Mouse (Mus musculus): ENCODE measurements around the gene Ntmt1. TPM values are rescaled to one million over a fixed set of nuclear protein-coding genes. Genes with fewer than 3 reads are reported as not detected.

Ntmt1 gene
- polyA plus RNA-seq, 1 experiment from 2014 or later: 80.0 TPM

- WGBS: 69% methylated on average over 8 of the region's 8 CpGs
- H3K4me3 ChIP-seq (replicated peaks; ENCODE audit: low read length): peak overlapping the region; percentile 56
Measured at GRCm38 (mm10) chr2:30846236-30846635, 38.6 kb downstream of the Ntmt1 start.

GRCm38 (mm10) chr2:30846723-30847122 lies 39.1 kb downstream of the Ntmt1 start:
- no peak for ATAC-seq (ENCODE audit: insufficient read depth, low FRiP score)
- H3K9ac ChIP-seq (ENCODE audit: low read length): no peak overlapping the region
- no peaks in the 10 kb centered on the region for H3K9me3 ChIP-seq (replicated peaks; ENCODE audit: control insufficient read depth, low read length)
- 24% methylated on average over 6 of the region's 6 CpGs for WGBS
- H3K4me2 ChIP-seq (ENCODE audit: low read depth, low read length): no peak overlapping the region
- H3K4me1 ChIP-seq (ENCODE audit: control insufficient read depth, insufficient read depth, low read length): 0 out of 2 replicates have a peak, but pooled peaks cover 2% of the 10 kb centered on the region
- H3K36me3 ChIP-seq (ENCODE audit: control insufficient read depth, insufficient read depth, low read length): no peaks in the 10 kb centered on the region
- H3K27me3 ChIP-seq (ENCODE audit: control insufficient read depth, insufficient read depth, low read length): peaks cover 14% of the 10 kb centered on the region
- no peak overlapping the region for H3K4me3 ChIP-seq (replicated peaks; ENCODE audit: low read length)
- H3K27ac ChIP-seq (ENCODE audit: low read length): no peak overlapping the region

More at GRCm38 (mm10) chr2:30846236-30846635, 38.6 kb downstream of the Ntmt1 start:
- no peaks in the 10 kb centered on the region for H3K36me3 ChIP-seq (ENCODE audit: control insufficient read depth, insufficient read depth, low read length)
- H3K4me1 ChIP-seq (ENCODE audit: control insufficient read depth, insufficient read depth, low read length): 0 out of 2 replicates have a peak, but pooled peaks cover 2% of the 10 kb centered on the region
- H3K27me3 ChIP-seq (ENCODE audit: control insufficient read depth, insufficient read depth, low read length): peaks cover 14% of the 10 kb centered on the region
- no peak overlapping the region for H3K27ac ChIP-seq (ENCODE audit: low read length)
- peak overlapping the region; percentile 77; the same call in 1 of the 2 replicates for H3K9ac ChIP-seq (ENCODE audit: low read length)
- H3K9me3 ChIP-seq (replicated peaks; ENCODE audit: control insufficient read depth, low read length): no peaks in the 10 kb centered on the region
- peak overlapping the region; percentile 87 for H3K4me2 ChIP-seq (ENCODE audit: low read depth, low read length)
- no peak for ATAC-seq (ENCODE audit: insufficient read depth, low FRiP score)

- Histone ChIP-seq H3K4me2 (ENCODE audit: low read depth, low read length) (no peak overlapping the region), H3K4me1 (ENCODE audit: control insufficient read depth, insufficient read depth, low read length) (peaks cover 10% of the 10 kb centered on the region; the same call in 1 of the 2 replicates), H3K4me3 (replicated peaks; ENCODE audit: low read length) (no peak overlapping the region), H3K9me3 (replicated peaks; ENCODE audit: control insufficient read depth, low read length) (no peaks in the 10 kb centered on the region), H3K36me3 (ENCODE audit: control insufficient read depth, insufficient read depth, low read length) (no peaks in the 10 kb centered on the region), H3K27ac (ENCODE audit: low read length) (no peak overlapping the region), H3K9ac (ENCODE audit: low read length) (no peak overlapping the region), H3K27me3 (ENCODE audit: control insufficient read depth, insufficient read depth, low read length) (peaks cover 14% of the 10 kb centered on the region)
- ATAC-seq (ENCODE audit: insufficient read depth, low FRiP score): no peak
- 69% methylated on average over 8 of the region's 8 CpGs for WGBS
Measured at GRCm38 (mm10) chr2:30848184-30848583, 40.6 kb downstream of the Ntmt1 start.

- Histone ChIP-seq H3K9me3 (replicated peaks; ENCODE audit: control insufficient read depth, low read length) (no peaks in the 10 kb centered on the region), H3K4me3 (replicated peaks; ENCODE audit: low read length) (no peak overlapping the region), H3K27ac (ENCODE audit: low read length) (no peak overlapping the region), H3K27me3 (ENCODE audit: control insufficient read depth, insufficient read depth, low read length) (peaks cover under 1% of the 10 kb centered on the region), H3K36me3 (ENCODE audit: control insufficient read depth, insufficient read depth, low read length) (no peaks in the 10 kb centered on the region), H3K4me1 (ENCODE audit: control insufficient read depth, insufficient read depth, low read length) (peaks cover 11% of the 10 kb centered on the region; the same call in 1 of the 2 replicates), H3K4me2 (ENCODE audit: low read depth, low read length) (no peak overlapping the region), H3K9ac (ENCODE audit: low read length) (no peak overlapping the region)
- ATAC-seq (ENCODE audit: insufficient read depth, low FRiP score): no peak
- WGBS: 33% methylated on average over 6 of the region's 6 CpGs
Measured at GRCm38 (mm10) chr2:30850581-30850980, 43.0 kb downstream of the Ntmt1 start.

GRCm38 (mm10) chr2:30852771-30853313 lies 45.2 kb downstream of the Ntmt1 start:
- Histone ChIP-seq H3K9ac (ENCODE audit: low read length) (peak overlapping the region; percentile 51), H3K4me2 (ENCODE audit: low read depth, low read length) (no peak overlapping the region), H3K27me3 (ENCODE audit: control insufficient read depth, insufficient read depth, low read length) (no peaks in the 10 kb centered on the region), H3K27ac (ENCODE audit: low read length) (no peak overlapping the region), H3K9me3 (replicated peaks; ENCODE audit: control insufficient read depth, low read length) (no peaks in the 10 kb centered on the region), H3K36me3 (ENCODE audit: control insufficient read depth, insufficient read depth, low read length) (no peaks in the 10 kb centered on the region), H3K4me1 (ENCODE audit: control insufficient read depth, insufficient read depth, low read length) (peaks cover 11% of the 10 kb centered on the region; the same call in 1 of the 2 replicates), H3K4me3 (replicated peaks; ENCODE audit: low read length) (no peak overlapping the region)
- 26% methylated on average over 20 of the region's 20 CpGs for WGBS
- no peak for ATAC-seq (ENCODE audit: insufficient read depth, low FRiP score)

- no peaks in the 10 kb centered on the region for H3K9me3 ChIP-seq (replicated peaks; ENCODE audit: control insufficient read depth, low read length)
- no peak overlapping the region for H3K27ac ChIP-seq (ENCODE audit: low read length)
- 79% methylated on average over 6 of the region's 6 CpGs for WGBS
- H3K4me3 ChIP-seq (replicated peaks; ENCODE audit: low read length): no peak overlapping the region
- peaks cover 9% of the 10 kb centered on the region; the same call in 1 of the 2 replicates for H3K4me1 ChIP-seq (ENCODE audit: control insufficient read depth, insufficient read depth, low read length)
- H3K4me2 ChIP-seq (ENCODE audit: low read depth, low read length): no peak overlapping the region
- no peaks in the 10 kb centered on the region for H3K27me3 ChIP-seq (ENCODE audit: control insufficient read depth, insufficient read depth, low read length)
- H3K9ac ChIP-seq (ENCODE audit: low read length): no peak overlapping the region
- H3K36me3 ChIP-seq (ENCODE audit: control insufficient read depth, insufficient read depth, low read length): no peaks in the 10 kb centered on the region
- ATAC-seq (ENCODE audit: insufficient read depth, low FRiP score): no peak
Measured at GRCm38 (mm10) chr2:30857076-30857475, 49.5 kb downstream of the Ntmt1 start.

GRCm38 (mm10) chr2:30859782-30860181 lies 52.2 kb downstream of the Ntmt1 start:
- no peak overlapping the region for H3K4me2 ChIP-seq (ENCODE audit: low read depth, low read length)
- H3K4me3 ChIP-seq (replicated peaks; ENCODE audit: low read length): no peak overlapping the region
- H3K27me3 ChIP-seq (ENCODE audit: control insufficient read depth, insufficient read depth, low read length): no peaks in the 10 kb centered on the region; the same call in 1 of the 2 replicates
- no peaks in the 10 kb centered on the region for H3K36me3 ChIP-seq (ENCODE audit: control insufficient read depth, insufficient read depth, low read length)
- H3K9me3 ChIP-seq (replicated peaks; ENCODE audit: control insufficient read depth, low read length): no peaks in the 10 kb centered on the region
- no peaks in the 10 kb centered on the region for H3K4me1 ChIP-seq (ENCODE audit: control insufficient read depth, insufficient read depth, low read length)
- ATAC-seq (ENCODE audit: insufficient read depth, low FRiP score): no peak
- WGBS: 62% methylated on average over 5 of the region's 5 CpGs
- no peak overlapping the region for H3K9ac ChIP-seq (ENCODE audit: low read length)
- H3K27ac ChIP-seq (ENCODE audit: low read length): no peak overlapping the region

- no peak for ATAC-seq (ENCODE audit: insufficient read depth, low FRiP score)
- Histone ChIP-seq H3K9ac (ENCODE audit: low read length) (no peak overlapping the region), H3K27ac (ENCODE audit: low read length) (no peak overlapping the region), H3K27me3 (ENCODE audit: control insufficient read depth, insufficient read depth, low read length) (no peaks in the 10 kb centered on the region; the same call in 1 of the 2 replicates), H3K4me1 (ENCODE audit: control insufficient read depth, insufficient read depth, low read length) (no peaks in the 10 kb centered on the region), H3K9me3 (replicated peaks; ENCODE audit: control insufficient read depth, low read length) (no peaks in the 10 kb centered on the region), H3K4me3 (replicated peaks; ENCODE audit: low read length) (no peak overlapping the region), H3K36me3 (ENCODE audit: control insufficient read depth, insufficient read depth, low read length) (no peaks in the 10 kb centered on the region), H3K4me2 (ENCODE audit: low read depth, low read length) (no peak overlapping the region)
- WGBS: 58% methylated on average over 4 of the region's 4 CpGs
Measured at GRCm38 (mm10) chr2:30862081-30862480, 54.5 kb downstream of the Ntmt1 start.

- WGBS: 67% methylated on average over 9 of the region's 9 CpGs
- H3K27me3 ChIP-seq (ENCODE audit: control insufficient read depth, insufficient read depth, low read length): no peaks in the 10 kb centered on the region; the same call in 1 of the 2 replicates
- no peak for ATAC-seq (ENCODE audit: insufficient read depth, low FRiP score)
- H3K9me3 ChIP-seq (replicated peaks; ENCODE audit: control insufficient read depth, low read length): no peaks in the 10 kb centered on the region
- no peak overlapping the region for H3K27ac ChIP-seq (ENCODE audit: low read length)
- H3K4me1 ChIP-seq (ENCODE audit: control insufficient read depth, insufficient read depth, low read length): no peaks in the 10 kb centered on the region
- no peak overlapping the region for H3K9ac ChIP-seq (ENCODE audit: low read length)
- H3K4me2 ChIP-seq (ENCODE audit: low read depth, low read length): no peak overlapping the region
- no peaks in the 10 kb centered on the region for H3K36me3 ChIP-seq (ENCODE audit: control insufficient read depth, insufficient read depth, low read length)
- no peak overlapping the region for H3K4me3 ChIP-seq (replicated peaks; ENCODE audit: low read length)
Measured at GRCm38 (mm10) chr2:30863574-30863973, 55.9 kb downstream of the Ntmt1 start.
